Mouse (Mus musculus) hindbrain, embryonic 13.5 days (tissue): Measurements from ENCODE around the gene Gsg1l. TPM values are rescaled to one million over a fixed set of nuclear protein-coding genes. Genes with fewer than 3 reads are reported as not detected.

Experiments used
- ATAC-seq: fragments of 200-750 bp; cut with Nextera tagmentation; 2 replicates; pipeline ENCODE4 v1.8.0; 2017; ENCODE audit warnings: moderate TSS enrichment; ENCODE audit not compliant: low FRiP score
- H3K27ac ChIP-seq: fragments of 300-500 bp; sonication (generic); 2 replicates; pipeline ENCODE4 v1.5.1; 2015; ENCODE audit warnings: inconsistent platforms, mild to moderate bottlenecking, moderate library complexity
- H3K27me3 ChIP-seq: fragments of 300-500 bp; sonication (generic); 2 replicates; pipeline ENCODE4 v1.6.1; 2015; ENCODE audit warnings: mild to moderate bottlenecking, inconsistent platforms
- H3K36me3 ChIP-seq: fragments of 300-500 bp; sonication (generic); 2 replicates; pipeline ENCODE4 v1.6.1; 2015; ENCODE audit warnings: mild to moderate bottlenecking, inconsistent platforms
- H3K4me1 ChIP-seq: fragments of 300-500 bp; sonication (generic); replicated peaks from 2 replicates; pipeline ENCODE4 v1.6.1; 2015; ENCODE audit warnings: inconsistent platforms
- H3K4me2 ChIP-seq: fragments of 300-500 bp; sonication (generic); 2 replicates; pipeline ENCODE4 v1.6.1; 2015; ENCODE audit warnings: inconsistent platforms, mild to moderate bottlenecking, moderate library complexity
- H3K4me3 ChIP-seq: fragments of 300-500 bp; sonication (generic); 2 replicates; pipeline ENCODE4 v1.5.1; 2015; ENCODE audit warnings: mild to moderate bottlenecking, inconsistent platforms
- H3K9ac ChIP-seq: fragments of 300-500 bp; sonication (generic); 2 replicates; pipeline ENCODE4 v1.6.1; 2015; ENCODE audit warnings: mild to moderate bottlenecking, inconsistent platforms
- H3K9me3 ChIP-seq: fragments of 300-500 bp; sonication (generic); 2 replicates; pipeline ENCODE4 v1.6.1; 2016; ENCODE audit warnings: inconsistent platforms
- WGBS: fragments of 180-500 bp; shearing (Covaris S2); methylation state at CpG from one replicate; pipeline ENCODE4 v1.1.7; 2015; 5-methylcytosine and 5-hydroxymethylcytosine counted together
- polyA plus RNA-seq: library from polyadenylated mRNA; unstranded; fragments of >200 nt; fragmentation: Nextera tagmentation; extraction: Ambion mirVana; gene quantifications from 2 replicates; pipeline ENCODE4 v1.2.1, GENCODE M21; 2015

Gene Gsg1l
- polyA plus RNA-seq, 1 experiment from 2014 or later = 8.8 TPM

DNA sequence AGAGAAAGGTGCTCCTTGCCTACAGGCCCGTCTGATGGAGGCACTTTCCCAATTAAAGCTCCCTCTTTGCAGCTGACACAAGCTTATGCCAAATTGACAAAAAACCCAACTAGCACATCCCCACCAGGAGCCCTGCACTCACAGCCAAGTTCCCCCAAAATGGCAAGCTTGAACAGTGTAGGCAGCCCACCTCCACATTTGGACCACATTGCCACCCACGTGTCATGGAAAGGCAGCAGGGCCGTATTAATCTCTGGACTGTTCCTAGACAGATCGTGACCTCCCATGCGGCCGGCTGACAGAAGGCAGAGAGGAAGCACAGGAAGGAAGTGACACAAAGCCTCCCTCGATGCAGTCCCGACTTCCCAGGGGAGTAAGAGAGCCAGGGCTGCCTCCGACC lies 7.2 kb downstream of the Gsg1l start:
- H3K27me3 ChIP-seq = peaks cover 24% of the 10 kb centered on the region
- no peak overlapping the region for H3K9ac ChIP-seq
- H3K27ac ChIP-seq = no peak overlapping the region
- WGBS = 78% methylated on average over 9 of the region's 9 CpGs
- H3K4me1 ChIP-seq = no peaks in the 10 kb centered on the region
- H3K4me3 ChIP-seq = no peak overlapping the region
- no peaks in the 10 kb centered on the region for H3K36me3 ChIP-seq
- H3K9me3 ChIP-seq = peaks cover 3% of the 10 kb centered on the region
- H3K4me2 ChIP-seq = no peak overlapping the region
- no peak for ATAC-seq

DNA sequence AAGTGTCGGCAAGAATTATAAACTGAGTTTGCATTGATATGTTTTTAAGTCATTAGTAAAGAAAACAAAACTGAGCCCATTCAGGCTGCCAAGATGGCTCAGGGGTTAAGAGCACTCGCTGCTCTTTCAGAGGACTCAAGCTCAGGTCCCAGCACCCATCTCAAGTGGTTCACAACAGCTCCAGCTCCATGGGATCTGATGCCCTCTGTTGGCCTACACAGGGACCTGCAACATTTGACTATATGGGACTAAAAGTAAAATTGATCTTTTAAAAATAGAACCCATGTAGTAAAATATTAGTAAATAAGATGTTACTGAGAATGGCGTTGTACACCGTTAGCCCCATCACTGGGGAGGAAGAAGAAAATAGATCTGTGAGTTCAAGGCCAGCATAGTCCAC lies 11.9 kb downstream of the Gsg1l start:
- Histone ChIP-seq H3K27me3 (0 out of 2 replicates have a peak, but pooled peaks cover 4% of the 10 kb centered on the region), H3K4me1 (no peaks in the 10 kb centered on the region), H3K27ac (no peak overlapping the region), H3K36me3 (no peaks in the 10 kb centered on the region), H3K4me2 (no peak overlapping the region), H3K9ac (no peak overlapping the region), H3K4me3 (no peak overlapping the region), H3K9me3 (peaks cover 3% of the 10 kb centered on the region)
- WGBS = 95% methylated on average over 4 of the region's 4 CpGs
- no peak for ATAC-seq

GRCm38 (mm10) chr7:126066777-126067176 lies 15.4 kb downstream of the Gsg1l start:
- ATAC-seq = no peak
- Histone ChIP-seq H3K4me1 (peaks cover 9% of the 10 kb centered on the region), H3K36me3 (no peaks in the 10 kb centered on the region), H3K4me2 (no peak overlapping the region), H3K9ac (0 out of 2 replicates have a peak overlapping the region, but pooled peaks have one; percentile 29), H3K4me3 (no peak overlapping the region), H3K27me3 (peaks cover 5% of the 10 kb centered on the region; the same call in 1 of the 2 replicates), H3K27ac (no peak overlapping the region), H3K9me3 (peaks cover 3% of the 10 kb centered on the region)
- WGBS = 58% methylated on average over 14 of the region's 14 CpGs

- Histone ChIP-seq H3K4me2 (no peak overlapping the region), H3K27ac (no peak overlapping the region), H3K4me3 (no peak overlapping the region), H3K9me3 (peaks cover 3% of the 10 kb centered on the region), H3K36me3 (no peaks in the 10 kb centered on the region), H3K4me1 (peaks cover 9% of the 10 kb centered on the region), H3K27me3 (peaks cover 19% of the 10 kb centered on the region), H3K9ac (no peak overlapping the region)
- no peak for ATAC-seq
- 81% methylated on average over 5 of the region's 5 CpGs for WGBS
Measured at GRCm38 (mm10) chr7:126065243-126065876, 16.9 kb downstream of the Gsg1l start.

- no peaks in the 10 kb centered on the region for H3K9me3 ChIP-seq
- no peaks in the 10 kb centered on the region for H3K36me3 ChIP-seq
- H3K4me3 ChIP-seq = no peak overlapping the region
- no peak overlapping the region for H3K27ac ChIP-seq
- WGBS = 26% methylated on average over 4 of the region's 4 CpGs
- H3K4me1 ChIP-seq = peaks cover 24% of the 10 kb centered on the region
- H3K9ac ChIP-seq = no peak overlapping the region
- H3K27me3 ChIP-seq = peaks cover 20% of the 10 kb centered on the region
- peak; percentile 57; the same call in 1 of the 2 replicates for ATAC-seq
- no peak overlapping the region for H3K4me2 ChIP-seq
Measured at GRCm38 (mm10) chr7:126062228-126062627, 20.0 kb downstream of the Gsg1l start.

DNA sequence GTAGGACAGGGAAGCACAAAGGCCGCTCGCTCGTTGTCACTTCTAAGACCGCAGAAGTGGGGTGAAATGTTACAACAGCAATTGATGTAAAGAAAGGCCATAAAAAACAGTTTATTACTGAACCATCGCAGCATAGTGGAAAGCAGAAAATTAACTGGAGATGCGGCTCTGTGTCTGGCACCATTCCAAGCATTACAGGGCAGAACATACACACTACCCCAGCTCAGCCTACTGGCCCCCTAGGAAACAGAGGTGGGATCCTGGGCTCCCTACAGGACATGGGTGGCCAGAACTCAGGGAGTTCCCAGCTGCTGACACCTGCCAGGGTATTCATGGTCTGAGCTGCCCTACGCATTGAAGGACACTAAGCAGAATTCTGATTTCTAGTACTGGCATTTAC lies 23.3 kb downstream of the Gsg1l start:
- Histone ChIP-seq H3K9ac (no peak overlapping the region; the same call in 1 of the 2 replicates), H3K4me2 (no peak overlapping the region), H3K4me3 (no peak overlapping the region), H3K36me3 (no peaks in the 10 kb centered on the region), H3K9me3 (no peaks in the 10 kb centered on the region), H3K27me3 (peaks cover 18% of the 10 kb centered on the region), H3K27ac (no peak overlapping the region), H3K4me1 (peaks cover 56% of the 10 kb centered on the region)
- no peak for ATAC-seq
- 40% methylated on average over 7 of the region's 7 CpGs for WGBS

- no peak for ATAC-seq
- H3K4me2 ChIP-seq = no peak overlapping the region
- no peak overlapping the region for H3K9ac ChIP-seq
- no peaks in the 10 kb centered on the region for H3K9me3 ChIP-seq
- H3K36me3 ChIP-seq = no peaks in the 10 kb centered on the region
- no peak overlapping the region for H3K27ac ChIP-seq
- WGBS = 72% methylated on average over 10 of the region's 10 CpGs
- peaks cover 61% of the 10 kb centered on the region for H3K4me1 ChIP-seq
- no peak overlapping the region for H3K4me3 ChIP-seq
- H3K27me3 ChIP-seq = peaks cover 18% of the 10 kb centered on the region
Measured at GRCm38 (mm10) chr7:126057332-126057914, 24.8 kb downstream of the Gsg1l start.

DNA sequence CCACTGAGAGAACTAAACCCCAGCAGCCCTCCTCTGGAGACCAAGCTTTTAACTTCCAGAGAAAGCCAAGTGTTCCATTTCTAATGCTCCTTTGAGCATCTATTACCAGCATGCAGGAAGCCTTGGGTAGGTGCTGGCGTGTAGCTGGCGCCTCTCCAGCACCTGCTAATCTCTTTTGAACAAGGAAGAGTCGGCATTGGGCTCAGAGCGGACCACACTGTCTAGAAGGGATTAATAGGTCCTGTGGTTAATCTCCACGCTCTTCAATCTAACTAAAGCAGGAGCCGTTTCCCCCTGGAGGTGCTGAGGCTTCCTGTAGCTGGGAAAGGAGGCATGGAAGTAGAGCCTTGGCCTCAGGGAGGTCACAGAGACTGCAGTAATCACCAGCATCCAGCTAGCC lies 27.6 kb downstream of the Gsg1l start:
- no peak overlapping the region for H3K4me2 ChIP-seq
- no peaks in the 10 kb centered on the region for H3K9me3 ChIP-seq
- no peak overlapping the region for H3K4me3 ChIP-seq
- ATAC-seq = no peak
- peak overlapping the region; percentile 40; the same call in 1 of the 2 replicates for H3K27ac ChIP-seq
- no peaks in the 10 kb centered on the region for H3K36me3 ChIP-seq
- no peak overlapping the region for H3K9ac ChIP-seq
- peaks cover 2% of the 10 kb centered on the region; the same call in 1 of the 2 replicates for H3K27me3 ChIP-seq
- H3K4me1 ChIP-seq = peaks cover 68% of the 10 kb centered on the region
- WGBS = 58% methylated on average over 6 of the region's 6 CpGs

- Histone ChIP-seq H3K27ac (peak overlapping the region; percentile 46; the same call in 1 of the 2 replicates), H3K4me1 (peaks cover 66% of the 10 kb centered on the region), H3K4me3 (no peak overlapping the region), H3K4me2 (no peak overlapping the region), H3K9ac (no peak overlapping the region), H3K27me3 (peaks cover 2% of the 10 kb centered on the region; the same call in 1 of the 2 replicates), H3K36me3 (no peaks in the 10 kb centered on the region), H3K9me3 (no peaks in the 10 kb centered on the region)
- WGBS = 58% methylated on average over 7 of the region's 7 CpGs
- no peak for ATAC-seq
Measured at GRCm38 (mm10) chr7:126053618-126054017, 28.6 kb downstream of the Gsg1l start.

DNA sequence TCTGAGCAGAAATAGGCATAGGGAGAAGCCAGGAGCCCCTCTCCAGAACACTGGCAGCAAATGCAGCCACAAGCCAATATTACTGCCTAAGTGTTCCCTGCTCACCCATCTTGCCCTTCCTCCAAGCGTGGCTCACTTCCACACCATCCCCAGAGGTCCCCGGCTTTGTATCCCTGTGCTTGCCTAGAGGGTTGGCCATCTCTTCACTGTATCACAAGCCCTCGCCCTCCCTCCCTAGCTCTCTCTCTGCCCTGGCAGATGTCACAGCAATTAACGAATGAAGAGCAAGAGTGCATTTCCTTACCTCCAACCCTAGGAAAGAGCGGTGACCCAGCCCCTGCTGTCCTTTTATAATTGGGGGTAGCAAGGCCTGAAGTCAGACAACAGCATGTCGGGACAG lies 30.3 kb downstream of the Gsg1l start:
- Histone ChIP-seq H3K4me2 (no peak overlapping the region), H3K27me3 (0 out of 2 replicates have a peak, but pooled peaks cover 2% of the 10 kb centered on the region), H3K9ac (no peak overlapping the region), H3K4me3 (no peak overlapping the region), H3K27ac (0 out of 2 replicates have a peak overlapping the region, but pooled peaks have one; percentile 1), H3K36me3 (no peaks in the 10 kb centered on the region), H3K4me1 (peaks cover 64% of the 10 kb centered on the region), H3K9me3 (no peaks in the 10 kb centered on the region)
- ATAC-seq = no peak
- WGBS = 26% methylated on average over 6 of the region's 6 CpGs

DNA sequence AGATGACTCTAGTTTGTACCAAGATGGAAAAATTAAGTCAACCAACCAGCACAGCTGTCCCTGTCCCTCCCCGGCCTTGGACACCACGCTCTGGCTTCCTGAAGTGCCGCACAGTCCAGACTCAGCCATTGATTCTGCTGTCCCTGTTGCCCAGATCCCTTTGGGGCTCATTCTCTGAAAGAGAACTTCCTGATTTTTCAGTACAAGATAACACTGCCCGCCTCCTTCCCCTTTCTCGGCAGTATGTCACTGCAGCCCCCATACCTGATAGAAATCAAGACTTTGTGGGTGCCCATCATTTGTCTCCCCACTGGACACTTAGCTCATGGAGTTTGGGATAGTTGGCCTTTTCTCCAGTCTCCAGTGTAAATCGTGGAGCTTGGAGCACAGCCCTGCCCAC lies 37.1 kb downstream of the Gsg1l start:
- no peaks in the 10 kb centered on the region for H3K36me3 ChIP-seq
- H3K4me2 ChIP-seq = no peak overlapping the region
- no peaks in the 10 kb centered on the region for H3K27me3 ChIP-seq
- no peak for ATAC-seq
- no peak overlapping the region for H3K27ac ChIP-seq
- no peaks in the 10 kb centered on the region; the same call in 1 of the 2 replicates for H3K9me3 ChIP-seq
- WGBS = 96% methylated on average over 6 of the region's 6 CpGs
- H3K4me3 ChIP-seq = no peak overlapping the region
- H3K9ac ChIP-seq = no peak overlapping the region
- peaks cover 18% of the 10 kb centered on the region for H3K4me1 ChIP-seq

DNA sequence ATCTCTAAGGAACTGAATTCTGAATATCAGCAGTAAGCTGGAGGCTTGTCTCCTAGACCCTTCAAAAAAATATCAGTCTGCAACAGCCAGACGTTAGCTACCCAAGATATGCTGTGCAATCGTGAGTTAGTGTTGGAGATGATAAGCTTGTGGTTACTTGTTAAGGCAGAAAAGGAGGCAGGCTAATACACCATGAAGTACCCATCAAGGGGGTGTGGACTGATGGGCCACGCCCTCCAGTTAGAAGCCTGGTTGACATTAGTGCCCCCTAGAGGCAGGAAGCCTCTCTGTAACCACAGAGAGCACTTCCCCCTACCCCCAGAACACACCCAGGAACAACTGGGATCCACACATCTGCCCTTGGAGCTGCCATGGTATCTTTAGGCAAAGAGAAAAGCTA lies 39.9 kb downstream of the Gsg1l start:
- Histone ChIP-seq H3K4me2 (no peak overlapping the region), H3K27ac (no peak overlapping the region), H3K9me3 (no peaks in the 10 kb centered on the region; the same call in 1 of the 2 replicates), H3K27me3 (0 out of 2 replicates have a peak, but pooled peaks cover 4% of the 10 kb centered on the region), H3K4me1 (peaks cover 30% of the 10 kb centered on the region), H3K4me3 (no peak overlapping the region), H3K36me3 (no peaks in the 10 kb centered on the region), H3K9ac (no peak overlapping the region)
- ATAC-seq = no peak
- 68% methylated on average over 3 of the region's 3 CpGs for WGBS
